Mouse (Mus musculus): ENCODE measurements around the gene Jmjd4. TPM values are rescaled to one million over a fixed set of nuclear protein-coding genes. Genes with fewer than 3 reads are reported as not detected.
A peak's percentile ranks its signal among the peaks of the same experiment; 100 is the strongest.

The Jmjd4 gene
- polyA plus RNA-seq, 1 experiment from 2014 or later, result 14.1 TPM

DNA sequence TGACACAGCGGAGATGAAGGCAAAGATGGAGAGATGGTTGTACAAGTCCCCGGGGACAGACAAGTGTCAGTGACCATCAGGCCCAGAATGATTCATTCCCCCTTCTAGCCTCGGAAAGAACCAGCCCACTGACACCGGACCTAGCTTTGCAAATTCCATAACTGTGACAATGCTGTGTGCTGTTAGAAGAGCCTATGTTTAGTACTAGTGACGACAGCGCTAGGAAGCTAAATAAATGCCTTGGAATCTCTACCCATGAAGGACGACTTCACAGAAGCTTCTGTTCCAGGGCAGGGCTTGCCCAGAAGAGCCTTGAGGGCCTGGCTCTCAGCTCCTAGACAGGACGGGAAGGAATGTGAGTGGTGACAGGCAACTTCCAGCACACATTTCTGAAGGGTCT lies 36.4 kb downstream of the Jmjd4 start:
- no peaks in the 10 kb centered on the region for H3K27me3 ChIP-seq (replicated peaks; ENCODE audit: control insufficient read depth, insufficient read depth, low read length)
- H3K9ac ChIP-seq (replicated peaks; ENCODE audit: low read depth, low read length), result no peak overlapping the region
- no peak overlapping the region for H3K4me3 ChIP-seq (replicated peaks; ENCODE audit: low read length)
- no peaks in the 10 kb centered on the region for H3K9me3 ChIP-seq (ENCODE audit: control insufficient read depth, low read length)
- no peaks in the 10 kb centered on the region for H3K4me1 ChIP-seq (replicated peaks; ENCODE audit: control insufficient read depth, insufficient read depth, low read length)
- no peak overlapping the region for H3K4me2 ChIP-seq (ENCODE audit: low read length)
- WGBS, result 88% methylated on average over 8 of the region's 8 CpGs
- no peak for ATAC-seq
- no peak overlapping the region for H3K27ac ChIP-seq (ENCODE audit: low read length)
- H3K36me3 ChIP-seq (ENCODE audit: control insufficient read depth, insufficient read depth), result peaks cover 17% of the 10 kb centered on the region

DNA sequence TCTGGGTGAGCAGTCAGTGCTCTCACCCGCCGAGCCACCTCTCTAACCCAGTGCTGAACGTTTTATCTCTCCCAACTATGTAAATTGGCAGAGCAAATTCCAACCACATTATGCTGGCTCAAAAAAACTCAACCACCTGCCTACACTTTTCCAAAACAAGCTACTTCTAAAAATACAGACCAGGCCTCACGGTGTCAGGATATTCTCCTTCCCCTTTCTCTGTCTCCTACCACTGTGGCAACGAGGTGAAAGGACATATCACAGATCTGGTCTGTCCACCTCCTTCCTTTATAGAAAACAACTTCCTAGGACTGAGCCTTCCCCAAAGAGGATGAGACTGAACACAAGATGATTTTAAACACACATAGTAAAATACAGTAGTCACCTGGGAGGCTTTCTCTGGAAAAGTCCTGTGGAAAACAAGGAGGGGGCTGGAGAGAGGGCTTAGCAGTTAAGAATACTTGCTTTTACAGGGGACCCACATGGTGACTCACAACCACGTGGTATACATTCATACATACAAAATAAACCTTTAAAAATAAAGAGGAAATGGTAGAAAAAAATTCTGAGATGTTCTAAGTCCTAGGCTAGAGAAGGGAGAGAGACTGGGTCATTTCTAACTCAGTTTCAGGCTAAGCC lies 46.9 kb downstream of the Jmjd4 start:
- no peaks in the 10 kb centered on the region for H3K9me3 ChIP-seq (ENCODE audit: control insufficient read depth, low read length)
- WGBS, result 86% methylated on average over 6 of the region's 6 CpGs
- no peaks in the 10 kb centered on the region for H3K4me1 ChIP-seq (replicated peaks; ENCODE audit: control insufficient read depth, insufficient read depth, low read length)
- H3K9ac ChIP-seq (replicated peaks; ENCODE audit: low read depth, low read length), result no peak overlapping the region
- peaks cover 23% of the 10 kb centered on the region for H3K36me3 ChIP-seq (ENCODE audit: control insufficient read depth, insufficient read depth)
- H3K27me3 ChIP-seq (replicated peaks; ENCODE audit: control insufficient read depth, insufficient read depth, low read length), result no peaks in the 10 kb centered on the region
- H3K27ac ChIP-seq (ENCODE audit: low read length), result no peak overlapping the region
- no peak overlapping the region for H3K4me2 ChIP-seq (ENCODE audit: low read length)
- H3K4me3 ChIP-seq (replicated peaks; ENCODE audit: low read length), result no peak overlapping the region
- ATAC-seq, result no peak

- Histone ChIP-seq H3K27ac (ENCODE audit: low read length) (no peak overlapping the region), H3K9ac (replicated peaks; ENCODE audit: low read depth, low read length) (no peak overlapping the region), H3K4me1 (replicated peaks; ENCODE audit: control insufficient read depth, insufficient read depth, low read length) (no peaks in the 10 kb centered on the region), H3K9me3 (ENCODE audit: control insufficient read depth, low read length) (no peaks in the 10 kb centered on the region), H3K4me3 (replicated peaks; ENCODE audit: low read length) (no peak overlapping the region), H3K4me2 (ENCODE audit: low read length) (no peak overlapping the region), H3K36me3 (ENCODE audit: control insufficient read depth, insufficient read depth) (peaks cover 24% of the 10 kb centered on the region), H3K27me3 (replicated peaks; ENCODE audit: control insufficient read depth, insufficient read depth, low read length) (no peaks in the 10 kb centered on the region)
- 91% methylated on average over 7 of the region's 7 CpGs for WGBS
- no peak for ATAC-seq
Observed at GRCm38 (mm10) chr11:59497747-59498146, 47.9 kb downstream of the Jmjd4 start.

DNA sequence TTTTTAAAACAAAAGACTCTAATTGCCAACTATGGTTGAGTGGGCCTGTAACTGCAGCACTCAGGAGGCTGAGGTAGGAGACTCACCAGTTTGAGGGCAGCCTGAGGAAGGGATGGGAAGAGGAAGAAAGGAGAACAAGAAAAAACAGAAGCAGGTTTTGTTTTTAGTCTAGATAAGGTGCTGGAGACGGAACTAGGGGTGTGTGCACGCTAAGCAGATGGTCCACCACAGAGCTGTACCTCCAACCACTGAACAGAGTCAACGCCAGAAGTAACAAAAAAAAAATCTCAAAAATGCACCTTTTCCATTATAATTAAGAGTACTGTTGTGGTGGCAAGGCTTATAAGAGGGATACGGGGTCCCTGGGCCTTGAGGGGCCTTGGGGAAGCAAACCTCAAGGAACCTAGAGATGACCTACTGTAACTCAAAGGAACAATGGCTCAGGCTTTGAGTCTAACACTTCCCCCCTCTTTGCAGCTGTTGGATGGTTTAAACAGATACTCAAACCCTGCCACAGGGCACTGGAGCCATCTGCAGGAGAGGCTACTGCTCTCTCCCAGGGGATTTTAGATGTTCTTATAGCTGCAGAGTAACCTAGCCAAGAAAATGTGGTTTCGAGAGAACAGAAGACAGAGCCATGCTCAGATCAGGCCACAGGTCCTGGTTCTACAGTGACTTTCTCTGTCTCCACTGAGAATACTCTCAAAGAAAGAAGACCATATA lies 52.3 kb downstream of the Jmjd4 start:
- no peak overlapping the region for H3K4me3 ChIP-seq (replicated peaks; ENCODE audit: low read length)

GRCm38 (mm10) chr11:59505351-59505838 lies 55.5 kb downstream of the Jmjd4 start:
- H3K27ac ChIP-seq (ENCODE audit: low read length), result peak overlapping the region; percentile 87
- under 1% methylated on average over 21 of the region's 21 CpGs for WGBS
- H3K4me3 ChIP-seq (replicated peaks; ENCODE audit: low read length), result peak overlapping the region; percentile 96
- peaks cover 19% of the 10 kb centered on the region for H3K4me1 ChIP-seq (replicated peaks; ENCODE audit: control insufficient read depth, insufficient read depth, low read length)
- 0 out of 2 replicates have a peak, but pooled peaks cover 5% of the 10 kb centered on the region for H3K36me3 ChIP-seq (ENCODE audit: control insufficient read depth, insufficient read depth)
- peak; percentile 76 for ATAC-seq
- no peaks in the 10 kb centered on the region for H3K9me3 ChIP-seq (ENCODE audit: control insufficient read depth, low read length)
- H3K27me3 ChIP-seq (replicated peaks; ENCODE audit: control insufficient read depth, insufficient read depth, low read length), result no peaks in the 10 kb centered on the region
- peak overlapping the region; percentile 97 for H3K4me2 ChIP-seq (ENCODE audit: low read length)
- peak overlapping the region; percentile 98 for H3K9ac ChIP-seq (replicated peaks; ENCODE audit: low read depth, low read length)

More for the DNA sequence above, 52.3 kb downstream of the Jmjd4 start:
- no peak for ATAC-seq
- Histone ChIP-seq H3K9ac (replicated peaks; ENCODE audit: low read depth, low read length) (no peak overlapping the region), H3K27me3 (replicated peaks; ENCODE audit: control insufficient read depth, insufficient read depth, low read length) (no peaks in the 10 kb centered on the region), H3K27ac (ENCODE audit: low read length) (no peak overlapping the region), H3K4me1 (replicated peaks; ENCODE audit: control insufficient read depth, insufficient read depth, low read length) (peaks cover 10% of the 10 kb centered on the region), H3K9me3 (ENCODE audit: control insufficient read depth, low read length) (no peaks in the 10 kb centered on the region), H3K4me2 (ENCODE audit: low read length) (no peak overlapping the region), H3K36me3 (ENCODE audit: control insufficient read depth, insufficient read depth) (peaks cover 20% of the 10 kb centered on the region)
- 86% methylated on average over 5 of the region's 5 CpGs for WGBS

DNA sequence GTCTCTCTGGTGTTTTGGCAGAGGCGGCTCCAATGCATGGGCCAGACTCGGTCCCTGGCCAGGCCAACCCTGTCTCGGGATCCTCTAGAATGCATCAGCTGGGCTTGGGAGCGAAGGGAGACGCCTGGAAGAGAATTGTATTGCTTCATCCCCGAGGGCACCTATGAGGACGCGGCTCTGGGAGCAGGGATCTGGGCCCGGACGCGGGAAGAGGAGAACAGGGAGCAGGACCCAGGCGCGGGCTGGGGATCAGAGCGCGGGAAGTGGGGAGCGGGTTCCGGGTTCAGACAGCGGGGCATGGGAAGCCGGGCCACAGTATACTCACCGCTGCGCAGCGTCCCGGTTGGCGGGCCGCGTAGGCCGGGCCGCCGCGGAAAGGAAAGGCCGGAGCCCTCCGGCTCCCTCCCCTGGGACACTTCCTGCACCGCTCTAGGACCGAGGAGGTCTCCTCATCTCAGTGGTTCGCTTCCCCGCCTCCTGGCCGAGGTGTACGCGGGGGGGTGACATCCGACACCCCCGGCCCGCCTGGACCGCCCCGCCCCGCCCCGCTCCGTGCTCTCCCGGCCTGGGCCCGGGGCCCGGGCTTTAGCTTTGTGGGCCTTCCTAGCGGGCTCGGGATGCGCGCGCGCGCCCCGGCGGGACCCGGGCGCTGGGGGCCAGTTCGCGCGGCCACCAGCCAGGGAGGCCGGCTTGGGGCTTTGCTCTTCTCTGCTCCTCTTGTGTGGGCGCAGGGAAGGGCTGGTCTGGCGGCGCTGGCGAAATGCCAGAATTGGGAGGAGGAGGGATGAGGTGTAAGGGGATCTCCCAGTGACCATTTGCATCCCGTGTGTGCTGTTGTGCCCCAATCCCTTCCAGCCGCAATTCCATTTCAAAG lies 56.2 kb downstream of the Jmjd4 start:
- no peaks in the 10 kb centered on the region for H3K27me3 ChIP-seq (replicated peaks; ENCODE audit: control insufficient read depth, insufficient read depth, low read length)

GRCm38 (mm10) chr11:59506713-59507074 lies 56.8 kb downstream of the Jmjd4 start:
- Histone ChIP-seq H3K36me3 (ENCODE audit: control insufficient read depth, insufficient read depth) (0 out of 2 replicates have a peak, but pooled peaks cover 5% of the 10 kb centered on the region), H3K9me3 (ENCODE audit: control insufficient read depth, low read length) (no peaks in the 10 kb centered on the region), H3K4me1 (replicated peaks; ENCODE audit: control insufficient read depth, insufficient read depth, low read length) (peaks cover 19% of the 10 kb centered on the region), H3K4me2 (ENCODE audit: low read length) (peak overlapping the region; percentile 97), H3K4me3 (replicated peaks; ENCODE audit: low read length) (peak overlapping the region; percentile 96), H3K27me3 (replicated peaks; ENCODE audit: control insufficient read depth, insufficient read depth, low read length) (no peaks in the 10 kb centered on the region), H3K27ac (ENCODE audit: low read length) (peak overlapping the region; percentile 87), H3K9ac (replicated peaks; ENCODE audit: low read depth, low read length) (peak overlapping the region; percentile 98)
- 0% methylated on average over 14 of the region's 14 CpGs for WGBS
- ATAC-seq, result peak; percentile 17

More for the DNA sequence above, 56.2 kb downstream of the Jmjd4 start:
- Histone ChIP-seq H3K36me3 (ENCODE audit: control insufficient read depth, insufficient read depth) (0 out of 2 replicates have a peak, but pooled peaks cover 5% of the 10 kb centered on the region), H3K4me3 (replicated peaks; ENCODE audit: low read length) (peak overlapping the region; percentile 96), H3K9ac (replicated peaks; ENCODE audit: low read depth, low read length) (peak overlapping the region; percentile 98), H3K4me2 (ENCODE audit: low read length) (peak overlapping the region; percentile 97), H3K9me3 (ENCODE audit: control insufficient read depth, low read length) (no peaks in the 10 kb centered on the region), H3K27ac (ENCODE audit: low read length) (peak overlapping the region; percentile 87), H3K4me1 (replicated peaks; ENCODE audit: control insufficient read depth, insufficient read depth, low read length) (peaks cover 19% of the 10 kb centered on the region)
- peak; percentile 86 for ATAC-seq
- under 1% methylated on average over 62 of the region's 71 CpGs for WGBS

Measured in forebrain, embryonic 16.5 days (tissue).